Mouse (Mus musculus) brain, embryonic 14.5 days (tissue): ENCODE results near the gene Idh1.

Experiments
- CTCF ChIP-seq: fragments of 200-500 bp; IDR thresholded peaks from 2 replicates; pipeline ENCODE4 v1.5.1; 2012; ENCODE audit warnings: inconsistent platforms, mild to moderate bottlenecking, moderate library complexity, borderline replicate concordance; ENCODE audit not compliant: insufficient read depth, insufficient read length; ENCODE audit errors: extremely low read depth
- POLR2A ChIP-seq: fragments of 200-500 bp; IDR thresholded peaks from 2 replicates; pipeline ENCODE4 v1.6.1; 2012; ENCODE audit warnings: mild to moderate bottlenecking, inconsistent platforms, borderline replicate concordance; ENCODE audit not compliant: poor library complexity, insufficient read depth, insufficient read length, severe bottlenecking; ENCODE audit errors: extremely low read depth

DNA sequence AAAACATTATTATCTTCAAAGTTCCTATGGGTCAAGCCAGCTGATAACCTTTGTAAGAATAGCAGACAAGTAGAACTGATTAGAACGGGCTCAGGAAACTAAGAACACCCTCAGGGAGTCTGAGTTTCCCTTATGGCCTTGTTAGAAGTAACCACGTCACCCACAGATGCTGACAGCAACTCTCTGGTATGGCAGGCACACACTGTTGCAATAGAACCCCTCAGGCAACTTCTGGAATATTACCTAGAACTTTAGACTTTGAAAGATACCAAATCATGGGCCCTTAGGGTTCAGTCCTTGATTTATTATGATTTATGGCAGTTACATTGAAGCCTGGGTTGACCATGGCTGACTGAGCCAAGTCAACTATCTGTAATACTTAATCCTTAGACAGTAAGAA lies 39.7 kb downstream of the Idh1 start:
- no peak for TF ChIP-seq POLR2A
- no peak for TF ChIP-seq CTCF
